21 mouse cellular contexts compared by ENCODE assay signal in genomic region chr1:182399908-182400307, GRCm38 (mm10).
"Had no signal": no experiment of that assay in that cellular context is flagged by ENCODE, and none has a peak within 500 bp of the region (broad histone marks: within the 10 kb centered on the region; RNA-seq: fewer than 3 reads in every experiment).

No protein-coding gene starts in this region.

- H3K4me3 ChIP-seq: hindbrain, embryonic 15.5 days; kidney, embryonic 15.5 days; left cerebral cortex, adult 2 months; liver, embryonic 13.5 days; megakaryocyte, embryonic 14.5 days; midbrain, embryonic 10.5 days; midbrain, embryonic 13.5 days; myocyte; neural tube, embryonic 13.5 days had no signal

- H3K9me3 ChIP-seq: hindbrain, embryonic 15.5 days; kidney, embryonic 15.5 days; liver, embryonic 13.5 days; megakaryocyte, embryonic 14.5 days; midbrain, embryonic 10.5 days; midbrain, embryonic 13.5 days; neural tube, embryonic 13.5 days had no signal

- H3K4me1 ChIP-seq: hindbrain, embryonic 15.5 days; liver, embryonic 13.5 days; midbrain, embryonic 13.5 days had no signal

- H3K27ac ChIP-seq: hindbrain, embryonic 15.5 days; kidney, embryonic 15.5 days; left cerebral cortex, adult 2 months; liver, embryonic 13.5 days; midbrain, embryonic 10.5 days; midbrain, embryonic 13.5 days; neural tube, embryonic 13.5 days had no signal

- H3K36me3 ChIP-seq: hindbrain, embryonic 15.5 days; kidney, embryonic 15.5 days; liver, embryonic 13.5 days; midbrain, embryonic 10.5 days; midbrain, embryonic 13.5 days; neural tube, embryonic 13.5 days had no signal

- DNase-seq: kidney, adult 11 months; kidney, adult 8-10 months; kidney, postnatal 10 days; kidney, postnatal 36 days; layer of hippocampus, postnatal 36 days; liver, embryonic 13.5 days; lung, postnatal 36 days; retina, postnatal 1 day; right cerebral cortex, postnatal 25 days; thymus, adult 2 months; thymus, postnatal 14 days; thymus, postnatal 4 days had no signal

- H3K4me2 ChIP-seq: hindbrain, embryonic 15.5 days; kidney, embryonic 15.5 days; liver, embryonic 13.5 days; midbrain, embryonic 13.5 days; neural tube, embryonic 13.5 days had no signal

- H3K9ac ChIP-seq: hindbrain, embryonic 15.5 days; kidney, embryonic 15.5 days; liver, embryonic 13.5 days; midbrain, embryonic 13.5 days; neural tube, embryonic 13.5 days had no signal

- ATAC-seq: midbrain, embryonic 13.5 days; midbrain, embryonic 16.5 days had no signal

- H3K27me3 ChIP-seq: hindbrain, embryonic 15.5 days; kidney, embryonic 15.5 days; liver, embryonic 13.5 days; midbrain, embryonic 13.5 days; neural tube, embryonic 13.5 days had no signal
